Mouse (Mus musculus) megakaryocyte progenitor cell, adult 5-6 weeks (primary cell): ENCODE data around the gene Enpp3. TPM values are rescaled to one million over a fixed set of nuclear protein-coding genes. Genes with fewer than 3 reads are reported as not detected.

Source experiments
- ATAC-seq: replicated peaks from 2 replicates; pipeline ENCODE4 v1.8.0; 2016; ENCODE audit warnings: mild to moderate bottlenecking, moderate TSS enrichment, inconsistent platforms; ENCODE audit not compliant: poor library complexity
- total RNA-seq, 2 experiments: library from RNA; stranded (forward) in 1 of 2; stranded (reverse) in 1 of 2; fragments of 157-497, 149-512 nt in 1 of 2; fragments of 200-1000 nt in 1 of 2; gene quantifications; 2 replicates each; pipeline versions ENCODE4 v1.2.3 to v1.2.4; 2015 to 2017

Enpp3 gene
- 0.22 and 0.54 TPM in 2 replicates for total RNA-seq (2015)
- 0.10 and 0.12 TPM in 2 replicates for total RNA-seq (2017)

GRCm38 (mm10) chr10:24842676-24843075 lies at the start of gene Enpp3:
TSS of gene Enpp3 (minus strand) at chr10:24842823.
- no peak for ATAC-seq

GRCm38 (mm10) chr10:24888343-24888742 lies 45.7 kb upstream of the Enpp3 start:
- no peak for ATAC-seq

- peak; percentile 83 for ATAC-seq
Measured at GRCm38 (mm10) chr10:24886008-24886407, 43.4 kb upstream of the Enpp3 start.

GRCm38 (mm10) chr10:24873624-24874023 lies 31.0 kb upstream of the Enpp3 start:
- ATAC-seq = no peak

GRCm38 (mm10) chr10:24869760-24870290 lies 27.2 kb upstream of the Enpp3 start, which contains the start of gene Med23:
TSS of gene Med23 (plus strand) at chr10:24869986.
- peak; percentile 99 for ATAC-seq

GRCm38 (mm10) chr10:24864434-24864833 lies 21.8 kb upstream of the Enpp3 start:
- ATAC-seq = peak; percentile 60

GRCm38 (mm10) chr10:24863146-24863545 lies 20.5 kb upstream of the Enpp3 start:
- no peak for ATAC-seq

- no peak for ATAC-seq
Measured at GRCm38 (mm10) chr10:24841998-24842397, 625 bp downstream of the Enpp3 start.

GRCm38 (mm10) chr10:24840795-24841194 lies 1.8 kb downstream of the Enpp3 start:
- no peak for ATAC-seq

GRCm38 (mm10) chr10:24836366-24837038 lies 6.1 kb downstream of the Enpp3 start:
- no peak for ATAC-seq

- no peak for ATAC-seq
Measured at GRCm38 (mm10) chr10:24835702-24836342, 6.8 kb downstream of the Enpp3 start.

GRCm38 (mm10) chr10:24834634-24835371 lies 7.8 kb downstream of the Enpp3 start:
- ATAC-seq = no peak

GRCm38 (mm10) chr10:24832306-24832705 lies 10.3 kb downstream of the Enpp3 start:
- ATAC-seq = no peak

GRCm38 (mm10) chr10:24831377-24832095 lies 11.1 kb downstream of the Enpp3 start:
- peak; percentile 45; the same call in 1 of the 2 replicates for ATAC-seq

GRCm38 (mm10) chr10:24830448-24830847 lies 12.2 kb downstream of the Enpp3 start:
- peak; percentile 77 for ATAC-seq

- no peak for ATAC-seq
Measured at GRCm38 (mm10) chr10:24828136-24828535, 14.5 kb downstream of the Enpp3 start.

- ATAC-seq = no peak
Measured at GRCm38 (mm10) chr10:24826130-24826529, 16.5 kb downstream of the Enpp3 start.

GRCm38 (mm10) chr10:24825456-24826081 lies 17.1 kb downstream of the Enpp3 start:
- ATAC-seq = no peak

GRCm38 (mm10) chr10:24824621-24825020 lies 18.0 kb downstream of the Enpp3 start:
- no peak for ATAC-seq
